Mouse (Mus musculus) spleen, postnatal 4 days (tissue): ENCODE results near the gene Pex3.
"Not testable (repeated sequence)": the region's sequence is repeated elsewhere in the genome, so short reads cannot be mapped to it uniquely, and the experiment has no call there.

ENCODE experiments used
- DNase-seq, 2 experiments: peaks; one replicate each; pipeline ENCODE4 v3.0.0; 2022; ENCODE audit warnings: low spot score in 2 of 2

Pex3 gene

DNA sequence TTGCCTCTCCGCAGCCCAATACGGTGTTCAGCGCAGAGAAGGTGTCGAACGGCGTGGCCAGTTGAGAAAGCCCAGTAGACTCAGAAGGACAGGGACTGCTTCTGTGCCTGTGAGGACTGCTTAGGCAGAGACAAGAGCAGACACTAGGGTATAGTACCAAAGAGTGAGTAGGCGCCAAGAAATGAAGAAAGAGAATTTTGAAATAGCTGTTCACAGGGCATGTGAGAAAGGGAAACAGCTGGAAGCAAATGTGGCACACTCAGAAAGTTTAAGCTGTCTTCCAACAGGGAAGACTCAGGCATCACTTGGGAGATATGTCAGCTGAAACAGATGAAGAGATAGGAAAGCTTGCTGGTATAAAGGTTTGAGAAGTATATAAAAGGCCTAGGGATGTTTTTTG lies 16.2 kb downstream of the Pex3 start:
- no peak for DNase-seq

DNA sequence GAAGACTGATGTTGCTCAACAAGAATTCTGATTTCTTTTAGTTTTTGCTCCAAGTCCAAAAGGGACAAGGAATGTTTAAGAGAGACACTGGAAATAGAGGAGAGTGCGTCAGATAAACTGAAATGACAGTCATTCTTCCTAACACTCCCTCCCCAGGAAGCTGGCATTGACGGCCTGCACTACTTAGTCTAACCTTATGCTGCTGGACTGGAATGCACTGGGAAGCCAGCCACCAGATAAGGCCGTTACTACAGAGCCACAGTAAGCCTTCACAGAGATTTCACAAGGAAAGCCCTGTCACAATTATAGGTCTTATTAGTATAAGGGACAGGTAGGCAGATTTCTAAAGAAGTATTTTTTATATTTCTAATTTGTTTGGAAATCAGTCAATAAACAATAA lies 18.2 kb downstream of the Pex3 start:
- DNase-seq: no peak

DNA sequence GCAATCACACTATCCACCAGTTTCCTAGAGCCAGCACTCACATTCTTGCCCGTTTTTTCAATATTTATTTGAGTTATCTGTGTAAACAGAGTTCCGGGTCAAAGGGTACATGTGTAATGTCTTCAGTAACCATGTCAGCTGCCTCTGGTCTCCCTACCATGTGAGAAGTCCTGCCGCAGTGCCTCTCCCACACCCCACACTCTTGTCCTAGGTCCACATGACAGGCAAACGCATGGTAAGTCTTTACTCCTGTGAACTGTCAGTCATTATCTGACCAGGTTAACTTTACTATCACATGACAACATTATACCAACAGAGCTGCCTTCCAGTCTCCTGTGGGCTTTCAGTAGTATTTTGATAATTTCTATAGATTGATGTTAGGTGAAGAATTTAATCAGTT lies 24.8 kb downstream of the Pex3 start:
- no peak for DNase-seq

GRCm38 (mm10) chr10:13521857-13522256 lies 31.1 kb downstream of the Pex3 start:
- DNase-seq: no peak

DNA sequence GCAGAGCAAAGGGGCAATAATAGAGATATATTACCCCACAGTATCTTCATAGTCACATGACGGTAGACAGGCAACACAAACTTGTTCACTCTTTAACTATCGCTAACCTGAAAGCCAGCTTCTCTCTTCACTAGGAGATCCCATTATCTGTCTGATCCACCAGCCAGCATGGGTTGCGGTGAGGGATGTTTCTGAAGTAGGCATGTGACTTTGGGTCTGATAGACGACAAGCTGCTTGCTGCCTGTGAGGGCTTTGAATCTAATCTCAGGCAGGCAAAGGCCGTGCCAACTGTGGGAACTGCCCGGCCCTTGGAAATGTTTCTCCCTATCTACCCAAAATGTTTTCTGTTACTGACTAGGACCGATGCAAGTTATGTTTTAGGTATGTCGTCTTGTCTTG lies 50.6 kb downstream of the Pex3 start:
- DNase-seq: peak in 1 of 2 experiments; percentile 34

DNA sequence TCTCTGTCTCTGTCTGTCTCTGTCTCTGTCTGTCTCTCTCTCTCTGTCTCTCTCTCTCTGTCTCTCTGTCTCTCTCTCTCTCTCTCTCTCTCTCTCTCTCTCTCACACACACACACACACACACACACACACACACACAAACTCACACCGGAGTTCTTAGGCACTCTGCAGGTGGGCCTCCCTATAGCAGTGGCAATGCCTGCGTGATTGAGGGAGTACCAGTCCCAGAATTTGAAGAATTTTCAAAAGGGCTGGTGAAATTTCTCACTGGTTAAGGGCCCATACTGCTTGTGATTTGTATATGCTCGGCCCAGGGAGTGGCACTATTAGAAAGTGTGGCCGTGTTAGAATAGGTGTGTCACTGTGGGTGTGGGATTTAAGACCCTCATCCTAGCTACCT lies 51.4 kb downstream of the Pex3 start:
- DNase-seq: not testable (repeated sequence)

DNA sequence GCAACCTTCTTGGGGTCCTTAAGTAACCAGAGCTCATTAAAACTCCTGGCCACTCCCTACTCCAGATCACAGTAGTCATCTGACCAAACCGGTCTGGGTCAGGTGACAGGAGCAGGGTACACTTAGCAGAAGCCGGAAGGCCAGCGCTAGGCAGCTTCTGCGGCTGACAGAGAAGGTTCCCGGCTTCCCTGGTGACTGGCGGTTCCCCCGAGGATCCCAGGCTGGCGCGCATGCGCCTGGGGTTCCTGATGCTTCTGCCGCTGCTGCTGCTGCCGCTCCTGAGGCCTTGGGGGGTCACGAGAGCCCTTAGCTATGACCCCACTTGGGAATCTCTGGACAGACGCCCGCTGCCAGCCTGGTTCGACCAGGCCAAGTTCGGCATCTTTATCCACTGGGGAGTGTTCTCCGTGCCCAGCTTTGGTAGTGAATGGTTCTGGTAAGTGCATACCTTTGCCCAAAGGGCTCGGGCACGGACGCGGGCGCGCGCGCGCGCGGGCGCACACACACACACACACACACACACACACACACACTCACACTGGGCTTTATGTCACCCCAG lies 51.9 kb downstream of the Pex3 start:
- peak; percentile 82 to 89 for DNase-seq

DNA sequence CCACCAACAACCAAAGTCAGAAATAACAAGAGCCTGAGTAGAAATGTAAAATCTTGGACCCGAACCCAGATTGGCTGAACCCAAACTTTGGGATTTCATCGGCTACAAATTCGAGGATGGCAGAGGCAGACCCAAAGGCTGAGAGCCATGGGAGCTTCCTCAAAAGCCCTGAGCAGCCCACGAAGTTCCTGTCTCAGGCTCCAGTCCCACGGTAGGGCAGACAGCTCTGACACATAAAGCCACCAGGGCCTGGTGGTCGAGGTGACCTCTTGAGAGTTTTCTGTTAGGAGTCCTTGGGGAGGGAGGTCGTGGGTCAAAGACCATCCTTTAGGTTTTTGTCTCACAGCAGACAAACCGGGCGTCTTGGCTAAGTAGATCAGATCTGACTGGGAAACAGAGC lies 52.5 kb downstream of the Pex3 start:
- peak in 1 of 2 experiments; percentile 68 for DNase-seq

DNA sequence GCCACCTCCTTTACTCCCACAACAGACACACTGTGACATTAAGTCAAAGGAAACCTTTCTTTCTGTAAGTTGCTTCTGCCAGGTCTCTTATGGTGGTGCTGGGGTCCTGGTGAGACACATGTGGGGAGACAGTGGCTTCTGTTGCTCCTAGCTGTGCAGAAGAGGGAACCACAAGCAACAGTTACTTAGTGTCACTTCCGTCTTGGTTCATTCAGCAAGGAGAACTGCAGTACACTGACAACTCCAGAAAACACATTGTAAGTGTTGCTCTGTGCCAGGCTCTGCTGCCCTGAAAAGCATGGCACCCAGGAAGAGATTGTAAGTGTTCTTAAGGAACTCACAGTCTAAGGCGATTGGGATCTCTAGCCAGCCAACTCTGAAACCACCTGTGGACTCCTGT lies 53.6 kb downstream of the Pex3 start, which contains the start of gene Fuca2:
Fuca2 (plus strand) TSS at position 210 of the 400 bp plus-strand sequence.
- no peak for DNase-seq

- DNase-seq: no peak
These were observed 56.6 kb downstream of the Pex3 start for GRCm38 (mm10) chr10:13496315-13496714.

- no peak for DNase-seq
These were observed 58.8 kb downstream of the Pex3 start for GRCm38 (mm10) chr10:13493978-13494686.

DNA sequence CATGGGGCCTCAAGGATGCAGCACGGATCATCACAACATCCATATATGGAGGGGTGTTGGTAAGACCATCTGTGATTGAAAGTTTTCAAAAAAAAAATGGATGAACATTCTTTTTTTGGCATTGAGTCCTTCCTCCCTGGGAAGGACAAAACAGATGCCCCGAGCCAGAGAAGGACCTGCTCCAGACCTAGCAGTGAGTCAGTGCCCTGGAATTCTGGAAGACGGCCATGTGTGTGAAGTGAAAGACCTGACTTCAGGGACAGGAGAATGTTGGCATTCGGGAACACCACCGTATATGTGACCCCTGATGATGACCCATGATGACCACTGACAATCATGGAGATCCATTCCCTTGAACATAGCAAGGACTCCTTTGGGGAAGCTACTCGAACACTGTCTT lies 63.3 kb downstream of the Pex3 start:
- no peak for DNase-seq

DNA sequence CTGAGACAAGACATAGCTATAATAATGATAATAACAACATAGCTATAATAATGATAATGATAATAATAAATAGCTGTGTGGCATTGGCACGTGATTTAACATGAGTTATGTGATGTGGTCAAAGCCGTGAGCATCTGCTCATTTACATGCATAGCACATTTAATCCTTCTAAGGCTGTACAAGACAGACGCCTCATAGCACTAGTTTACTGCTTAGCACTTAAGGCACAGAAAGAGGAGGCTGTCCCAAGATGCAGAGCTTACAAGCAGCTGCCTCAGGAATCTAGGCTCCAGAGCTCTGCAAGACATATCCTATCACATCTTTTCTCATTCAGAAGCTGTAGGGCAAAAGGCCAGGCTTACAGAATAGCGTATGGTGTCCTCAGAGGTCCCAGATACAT lies 67.0 kb downstream of the Pex3 start:
- DNase-seq: no peak

DNA sequence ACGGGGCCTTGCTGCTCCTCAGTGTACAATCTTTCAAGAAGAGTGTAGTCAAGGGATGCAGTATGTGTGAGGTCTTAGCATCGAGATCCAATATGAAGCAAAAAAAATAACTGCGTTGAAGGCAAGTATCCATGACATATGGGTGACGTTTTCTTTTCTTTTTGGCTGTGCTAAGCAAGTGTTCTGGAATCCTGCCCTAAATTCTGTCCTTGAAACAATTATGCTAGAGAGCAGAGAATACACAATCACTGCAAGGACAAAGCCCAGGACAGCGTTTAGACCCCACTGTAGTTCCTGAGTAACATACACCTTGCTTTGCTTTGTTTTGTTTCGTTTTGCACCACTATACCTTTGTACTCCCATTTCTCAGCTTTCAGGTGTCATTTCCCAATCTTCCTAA lies 73.6 kb downstream of the Pex3 start:
- no peak for DNase-seq

- no peak for DNase-seq
These were observed 77.8 kb downstream of the Pex3 start for GRCm38 (mm10) chr10:13475121-13475520.

- no peak for DNase-seq
These were observed 78.4 kb downstream of the Pex3 start for GRCm38 (mm10) chr10:13474568-13474955.
